Mouse (Mus musculus) yolk sac, embryonic 10.5 days (tissue): ENCODE data around the gene Krtap29-1.

ENCODE experiments used
- DNase-seq: peaks from one replicate; pipeline ENCODE4 v3.0.0-alpha.2; 2017; ENCODE audit warnings: low spot score

Krtap29-1 gene

DNA sequence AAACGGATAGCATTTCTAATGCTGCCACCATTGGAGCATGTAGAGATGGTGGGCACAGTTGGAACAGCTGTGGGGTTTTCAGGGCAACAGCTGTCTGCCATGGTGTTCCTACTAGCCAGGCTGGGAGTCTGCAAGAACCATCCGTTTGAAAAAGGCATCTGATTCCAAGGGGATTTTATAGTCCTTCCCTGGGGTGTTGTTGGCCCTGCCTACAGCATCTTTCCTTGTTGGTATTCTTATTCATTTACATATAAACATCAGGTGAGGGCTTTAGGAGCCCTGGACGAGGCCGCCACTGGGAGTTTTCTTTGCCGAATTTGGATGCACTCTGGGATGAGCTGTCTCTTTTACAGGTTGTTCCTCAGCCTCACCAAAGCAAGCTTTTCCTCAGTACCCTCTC, at the start of gene Krtap29-1:
TSS of gene Krtap29-1 (minus strand) at position 101 of the 400 bp plus-strand sequence.
- DNase-seq = no peak

DNA sequence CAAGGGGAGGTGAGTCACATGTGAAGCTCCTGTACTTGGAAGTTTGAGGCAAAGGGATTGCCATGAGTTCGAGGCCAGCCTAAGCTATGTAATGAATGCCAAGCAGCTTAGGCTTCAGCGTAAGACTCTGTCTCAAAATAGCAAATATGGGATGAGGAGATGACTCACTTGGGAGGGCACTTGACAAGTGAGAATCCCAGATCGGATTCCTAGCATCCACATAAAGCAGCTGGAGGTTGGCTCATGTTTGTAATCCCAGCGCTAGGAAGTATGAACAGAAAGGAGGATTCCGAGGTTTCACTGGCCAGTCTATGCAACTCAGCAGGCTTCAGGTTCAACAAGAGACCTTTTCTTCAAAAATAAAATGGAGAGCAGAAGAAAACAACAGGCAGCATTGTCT, 42.6 kb upstream of the Krtap29-1 start:
- DNase-seq = no peak

DNA sequence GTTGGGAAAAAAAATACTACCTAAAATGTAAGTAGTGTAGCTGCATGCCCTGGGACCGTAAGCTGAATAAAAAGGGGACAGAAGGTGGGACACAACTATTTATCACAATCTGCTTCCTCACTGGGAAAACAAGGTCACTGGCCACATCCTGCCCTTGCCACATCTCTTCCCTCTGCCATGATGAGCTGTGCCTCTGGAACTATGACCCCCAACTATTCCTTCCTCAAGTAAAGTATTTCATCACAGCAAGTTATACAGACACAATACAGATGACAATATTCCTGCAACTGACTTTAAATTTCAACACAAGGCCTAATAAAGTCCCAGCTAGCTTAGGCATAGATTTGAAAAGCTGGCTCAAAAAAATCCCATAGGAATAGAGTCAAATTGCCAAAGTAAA, 40.6 kb upstream of the Krtap29-1 start:
- DNase-seq = no peak

- no peak for DNase-seq
These were observed 37.3 kb upstream of the Krtap29-1 start, which contains the start of gene Krt33a for GRCm38 (mm10) chr11:100016112-100016511. Gene Krt33a (minus strand): TSS chr11:100016212.

GRCm38 (mm10) chr11:100013691-100014171, 34.9 kb upstream of the Krtap29-1 start:
- DNase-seq = no peak

GRCm38 (mm10) chr11:100010682-100011081, 31.8 kb upstream of the Krtap29-1 start:
- no peak for DNase-seq

GRCm38 (mm10) chr11:100008336-100008735, 29.5 kb upstream of the Krtap29-1 start:
- no peak for DNase-seq

GRCm38 (mm10) chr11:100006624-100007023, 27.8 kb upstream of the Krtap29-1 start:
- DNase-seq = no peak

GRCm38 (mm10) chr11:100005905-100006304, 27.1 kb upstream of the Krtap29-1 start:
- no peak for DNase-seq

DNA sequence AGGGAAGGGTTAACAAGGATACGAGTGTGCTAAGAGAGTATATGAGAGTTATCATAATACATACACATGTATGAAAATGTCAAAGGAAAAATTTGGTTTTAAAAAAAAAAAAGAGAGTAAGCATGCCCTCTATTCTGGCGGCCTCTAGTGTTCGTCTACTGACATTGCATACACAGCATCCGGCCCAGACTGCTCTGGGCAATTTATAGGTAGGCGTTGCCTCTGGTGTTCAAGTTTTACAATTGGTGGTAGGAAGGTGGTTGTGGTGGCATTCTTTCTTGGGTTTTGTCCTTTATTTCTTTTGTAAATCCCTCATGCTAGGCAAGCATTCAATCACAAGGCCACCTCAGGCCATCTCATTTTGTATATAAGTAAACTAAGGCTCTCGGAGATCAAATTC, 26.0 kb upstream of the Krtap29-1 start:
- DNase-seq = peak; percentile 12

DNA sequence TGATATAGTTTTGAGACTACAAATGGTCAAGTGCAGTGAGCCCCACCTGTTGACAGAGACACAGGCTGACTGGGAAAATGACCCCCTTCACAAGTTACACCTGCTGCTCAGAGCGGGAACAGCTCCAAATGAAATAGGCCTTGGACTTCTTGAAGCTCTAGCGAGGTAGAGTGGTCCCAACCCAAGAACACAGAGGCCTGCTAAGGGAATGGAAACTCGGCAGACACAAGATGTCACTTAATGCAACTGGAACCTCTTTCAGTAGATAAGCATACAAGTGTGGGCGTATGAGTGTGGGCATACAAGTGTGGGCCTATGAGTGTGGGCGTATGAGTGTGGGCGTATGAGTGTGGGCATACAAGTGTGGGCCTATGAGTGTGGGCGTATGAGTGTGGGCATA, 20.2 kb upstream of the Krtap29-1 start:
- no peak for DNase-seq

GRCm38 (mm10) chr11:99994384-99994661, 15.5 kb upstream of the Krtap29-1 start:
- DNase-seq = no peak

DNA sequence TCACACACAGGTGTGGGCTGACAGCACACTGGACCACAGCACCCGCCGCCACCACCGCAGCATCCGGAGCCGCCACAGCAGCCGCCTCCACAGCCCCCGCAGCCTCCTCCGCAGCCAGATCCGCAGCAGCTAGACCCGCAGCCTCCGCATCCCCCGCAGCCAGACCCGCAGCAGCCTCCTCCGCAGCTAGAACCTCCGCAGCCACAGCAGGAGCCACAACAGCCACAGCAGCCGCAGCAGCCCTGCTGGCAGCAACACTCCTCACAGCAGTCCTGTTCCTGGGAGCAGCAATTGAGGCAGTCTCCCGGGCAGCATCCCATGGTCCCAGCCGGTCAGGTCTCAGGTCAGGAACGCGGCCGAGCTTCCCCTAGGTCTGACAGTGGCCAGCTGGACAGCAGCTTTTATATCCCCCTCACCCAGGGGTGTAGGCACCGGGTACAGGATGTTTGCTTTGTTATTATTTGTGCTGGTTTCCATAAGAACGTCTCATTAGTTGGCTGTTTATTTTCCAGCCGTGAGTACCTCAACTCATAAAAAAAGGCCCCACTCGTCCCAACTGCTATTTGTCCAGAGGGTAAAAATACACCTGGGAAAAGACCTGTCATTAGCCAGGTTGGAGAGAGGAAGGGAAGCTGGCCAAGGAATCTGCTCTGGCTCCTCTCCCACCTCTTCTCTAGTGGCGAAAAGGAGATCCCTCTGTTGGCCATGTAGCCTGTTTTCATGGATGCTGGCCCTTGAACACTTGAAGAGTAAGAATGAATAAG, 14.9 kb upstream of the Krtap29-1 start, which contains the start of gene Krtap17-1:
TSS of gene Krtap17-1 (minus strand) at position 375 of the 764 bp plus-strand sequence.
- no peak for DNase-seq

DNA sequence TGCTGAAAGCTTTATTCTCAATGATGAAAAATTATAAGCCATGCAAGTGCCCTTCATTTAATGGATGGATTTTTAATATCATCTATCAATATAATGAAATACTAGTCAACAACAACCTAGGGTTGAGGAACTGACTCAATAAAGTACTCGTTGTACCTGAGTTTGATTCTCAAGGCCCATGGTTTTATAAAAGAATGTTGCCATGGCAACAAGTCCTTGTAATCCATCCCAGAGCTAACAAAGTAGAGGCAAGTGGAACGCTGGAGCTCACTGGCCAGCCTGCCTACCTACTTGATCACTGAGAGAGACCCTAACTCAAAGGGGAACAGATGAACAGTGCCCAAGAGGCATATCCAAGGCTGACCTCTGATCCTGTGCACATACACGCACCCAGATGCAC, 11.7 kb upstream of the Krtap29-1 start:
- DNase-seq = no peak

DNA sequence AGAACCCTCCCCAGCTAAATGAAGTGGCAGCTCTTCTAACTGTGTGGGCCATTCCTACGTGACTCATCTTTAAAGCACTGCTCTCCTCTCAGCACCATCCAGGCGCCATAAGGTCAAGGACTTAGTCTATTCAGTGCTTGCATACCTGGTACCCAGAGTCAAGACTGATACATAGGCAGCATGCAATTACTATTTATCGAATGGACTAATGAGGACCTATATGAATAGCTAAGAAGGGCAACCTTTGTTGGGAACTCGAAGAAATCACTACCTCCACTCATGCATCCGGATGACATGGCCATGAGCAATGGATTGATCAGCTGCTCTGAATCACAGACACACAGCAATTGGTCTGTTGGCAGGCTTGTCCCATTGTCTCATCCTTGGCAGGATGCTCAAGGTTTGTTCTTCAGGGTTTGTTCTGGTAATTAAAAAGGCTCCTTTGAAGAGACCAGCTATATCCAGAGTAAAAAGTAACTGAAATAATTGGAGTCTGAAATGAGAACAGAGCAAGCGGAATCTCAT, 11.1 kb upstream of the Krtap29-1 start:
- DNase-seq = no peak

DNA sequence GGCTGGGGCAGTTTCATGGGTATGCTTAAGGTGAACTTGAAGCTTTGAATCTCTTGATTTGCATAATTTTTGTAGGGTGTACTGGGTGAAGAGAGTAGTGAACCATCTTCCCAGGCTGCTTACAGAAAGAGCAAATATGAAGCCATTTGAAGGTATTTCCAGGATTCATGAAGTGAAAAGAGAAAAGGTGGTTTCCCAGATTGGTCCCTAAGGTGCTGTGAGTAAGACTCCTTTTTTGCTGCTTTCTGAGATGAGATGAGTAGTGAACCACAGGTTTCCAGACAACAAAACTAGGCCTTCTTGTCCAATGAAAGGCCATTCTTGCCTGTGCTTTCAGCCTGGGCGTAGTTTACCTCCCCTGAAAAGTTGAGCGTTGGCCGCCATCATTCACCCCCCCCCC, 9.7 kb upstream of the Krtap29-1 start:
- DNase-seq = no peak

GRCm38 (mm10) chr11:99986180-99986647, 7.4 kb upstream of the Krtap29-1 start, which contains the start of gene Krtap16-1:
Gene Krtap16-1 (minus strand): TSS chr11:99986597.
- no peak for DNase-seq

GRCm38 (mm10) chr11:99985291-99986092, 6.6 kb upstream of the Krtap29-1 start:
- no peak for DNase-seq

DNA sequence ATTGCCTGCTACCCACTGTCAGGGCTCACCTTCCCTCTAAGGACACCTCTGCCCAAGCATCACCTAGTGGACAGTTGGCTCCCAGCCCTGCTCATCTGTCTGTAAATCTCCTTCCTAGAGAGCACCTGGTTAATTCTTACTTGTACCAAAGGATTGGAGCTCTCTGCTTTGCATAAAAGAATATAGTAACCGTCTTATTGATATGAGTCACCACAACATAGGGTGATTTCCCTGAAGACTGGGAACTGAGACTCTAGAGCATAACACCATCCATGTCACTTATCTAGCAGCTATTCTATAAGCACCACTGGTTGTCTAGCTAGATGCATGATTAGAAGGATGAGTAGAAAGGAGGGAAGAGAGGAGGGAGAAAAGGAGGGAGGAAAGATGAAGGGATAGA, 4.6 kb upstream of the Krtap29-1 start:
- no peak for DNase-seq

DNA sequence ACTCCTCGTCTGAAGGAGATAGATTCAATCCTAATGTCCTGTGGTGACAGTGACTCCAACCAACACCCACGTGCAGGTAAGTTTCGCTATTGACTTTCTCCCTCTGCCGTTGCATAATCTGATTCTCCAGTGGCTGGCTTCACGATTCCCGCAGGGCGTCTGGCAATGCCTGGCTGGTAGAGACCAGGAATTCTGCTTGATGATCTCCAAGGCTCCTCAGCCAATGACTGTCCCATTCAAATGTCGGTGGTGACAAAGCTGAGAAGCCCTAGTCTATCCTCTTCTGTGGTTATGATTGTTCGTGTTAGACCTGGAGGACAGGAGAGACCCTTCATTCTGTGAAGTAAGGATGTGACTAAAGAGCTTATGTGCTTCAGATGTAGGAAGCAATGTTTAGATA, 3.9 kb upstream of the Krtap29-1 start:
- DNase-seq = no peak

DNA sequence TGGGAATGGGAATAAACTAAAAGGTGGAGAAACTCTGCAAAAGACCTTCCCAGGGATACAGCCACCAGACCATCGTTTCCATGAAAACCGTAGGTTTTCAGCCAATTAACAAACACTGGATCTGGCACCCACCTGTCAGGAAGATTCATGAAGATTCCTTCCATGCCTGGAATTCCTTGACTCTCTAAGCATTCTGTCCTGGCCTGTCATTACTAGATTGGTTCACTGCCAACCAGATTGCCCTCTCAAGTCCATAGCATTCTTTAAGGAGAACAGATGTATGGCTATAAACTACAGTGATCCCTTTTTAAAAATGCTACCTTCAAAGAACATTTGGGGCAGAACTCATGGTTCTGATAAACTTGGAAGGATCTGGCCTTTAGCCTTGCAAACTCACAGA, 12.9 kb downstream of the Krtap29-1 start:
- DNase-seq = peak; percentile 41

GRCm38 (mm10) chr11:99964213-99964612, 14.6 kb downstream of the Krtap29-1 start:
- DNase-seq = no peak

DNA sequence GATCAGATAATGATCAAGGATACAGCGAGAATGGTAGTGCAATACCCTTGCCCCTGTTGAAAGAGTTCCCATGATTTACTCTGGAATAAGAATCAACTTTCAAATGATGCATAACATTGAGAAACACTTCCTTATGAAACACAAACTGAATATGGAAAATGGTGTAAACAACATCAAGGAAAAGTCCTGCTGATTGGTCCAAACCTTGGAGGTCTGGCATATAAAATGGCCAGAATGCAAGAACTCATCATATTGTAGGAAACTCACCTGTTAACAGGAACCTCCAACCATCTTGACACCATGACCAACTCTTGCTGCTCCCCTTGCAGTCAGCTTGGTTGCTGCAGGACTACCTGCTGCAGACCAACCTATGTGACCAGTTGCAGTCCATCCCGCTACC, 30.7 kb downstream of the Krtap29-1 start, which contains the start of gene Krtap9-5:
TSS of gene Krtap9-5 (plus strand) at position 301 of the 400 bp plus-strand sequence.
- no peak for DNase-seq
